9 mouse cellular contexts compared by ENCODE assay signal in the genomic region with DNA sequence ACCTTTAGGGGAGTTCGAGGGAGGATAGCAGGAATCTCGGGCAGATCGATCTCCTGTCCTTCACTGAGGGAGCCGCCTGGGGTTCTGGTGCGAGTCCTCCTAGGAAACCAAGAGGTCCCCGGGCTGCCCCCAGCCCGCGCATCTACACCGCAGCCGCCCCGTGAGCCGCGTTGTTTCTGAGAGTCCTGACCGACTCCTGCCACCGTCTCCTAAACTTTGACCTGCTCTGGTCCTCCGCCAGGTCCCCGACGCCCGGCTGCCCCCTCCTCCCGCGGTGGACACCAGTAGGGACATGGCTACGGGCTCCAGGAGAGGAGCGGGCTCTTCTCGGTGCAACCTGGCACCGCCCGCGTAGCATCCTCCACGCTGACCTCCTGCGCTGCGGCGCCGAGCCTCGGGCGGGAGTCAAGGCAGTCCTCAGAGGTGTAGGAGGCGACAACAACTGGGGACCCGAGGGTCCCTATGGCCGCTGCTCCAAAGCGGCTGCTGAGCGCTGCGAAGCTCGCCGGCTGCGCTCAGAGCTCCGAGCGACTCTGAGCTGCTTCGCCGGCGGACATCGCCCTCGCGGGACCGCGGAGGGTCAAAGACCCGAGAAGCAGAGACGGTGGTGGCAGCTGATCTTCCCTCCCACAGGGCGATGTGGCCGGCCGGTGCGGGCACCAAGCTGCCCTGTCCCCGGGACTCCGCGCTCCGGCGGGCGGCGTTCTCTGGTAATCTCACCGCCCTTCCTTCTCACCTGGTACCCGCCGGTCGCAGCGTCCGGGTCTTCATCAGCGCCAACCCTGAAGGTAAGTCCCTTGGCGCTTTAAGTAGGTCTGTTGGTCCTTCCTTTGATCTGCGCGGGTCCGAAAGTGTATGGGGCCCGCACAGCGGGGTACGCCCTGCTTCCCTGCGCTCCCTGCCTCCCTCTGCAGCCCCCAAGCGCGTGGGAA. TPM values are rescaled to one million over a fixed set of nuclear protein-coding genes. Genes with fewer than 3 reads are reported as not detected.
DNase-seq lines count a peak whose midpoint lies in the region; ATAC-seq lines count a peak whose summit lies in the region.
"Had no signal": no experiment of that assay in that cellular context is flagged by ENCODE, and none has a peak within 500 bp of the region (broad histone marks: within the 10 kb centered on the region; RNA-seq: fewer than 3 reads in every experiment).

No protein-coding gene starts in this region.

- 1% methylated on average over 83 of the region's 83 CpGs for WGBS in heart, embryonic 12.5 days
- WGBS in hindbrain, embryonic 16.5 days, result under 1% methylated on average over 61 of the region's 83 CpGs
- WGBS in limb, embryonic 11.5 days, result under 1% methylated on average over 83 of the region's 83 CpGs

- H3K36me3 ChIP-seq in heart, embryonic 12.5 days, result no peaks in the 10 kb centered on the region
- no peaks in the 10 kb centered on the region for H3K36me3 ChIP-seq in hindbrain, embryonic 16.5 days (ENCODE audit: control insufficient read depth, insufficient read depth, low read length)
- no peaks in the 10 kb centered on the region for H3K36me3 ChIP-seq in limb, embryonic 11.5 days (ENCODE audit: control insufficient read depth, insufficient read depth, low read length)

- ATAC-seq in heart, embryonic 12.5 days (ENCODE audit: insufficient number of reproducible peaks, low FRiP score), result peak; percentile 53
- peak; percentile 77 for ATAC-seq in hindbrain, embryonic 16.5 days
- peak; percentile 54; the same call in 1 of the 2 replicates for ATAC-seq in limb, embryonic 11.5 days (ENCODE audit: insufficient number of reproducible peaks, low FRiP score, low TSS enrichment, low read depth)

- H3K4me2 ChIP-seq in heart, embryonic 12.5 days, result peak overlapping the region; percentile 95
- H3K4me2 ChIP-seq in hindbrain, embryonic 16.5 days (ENCODE audit: low read length), result peak overlapping the region; percentile 94
- peak overlapping the region; percentile 90 for H3K4me2 ChIP-seq in limb, embryonic 11.5 days (ENCODE audit: low read depth, severe bottlenecking)

- H3K9ac ChIP-seq in heart, embryonic 12.5 days, result peak overlapping the region; percentile 41
- H3K9ac ChIP-seq in hindbrain, embryonic 16.5 days (ENCODE audit: low read depth, low read length), result peak overlapping the region; percentile 77
- peak overlapping the region; percentile 27; the same call in 1 of the 2 replicates for H3K9ac ChIP-seq in limb, embryonic 11.5 days (ENCODE audit: low read length)

- DNase-seq in heart, postnatal 36 days, result no peak
- peak; percentile 29 for DNase-seq in embryo, embryonic 10 days (ENCODE audit: low spot score)
- peak; percentile 48 for DNase-seq in limb, embryonic 11.5 days (ENCODE audit: low spot score)
- DNase-seq in retina, embryonic 14.5 days (ENCODE audit: low spot score), result peak; percentile 56
- no peak for DNase-seq in thymus, postnatal 36 days
- no peak for DNase-seq in gastrocnemius, postnatal 25 days

- peaks cover 8% of the 10 kb centered on the region for H3K4me1 ChIP-seq in heart, embryonic 12.5 days (replicated peaks)
- no peaks in the 10 kb centered on the region for H3K4me1 ChIP-seq in hindbrain, embryonic 16.5 days (ENCODE audit: control insufficient read depth, insufficient read depth, low read depth, low read length)
- H3K4me1 ChIP-seq in limb, embryonic 11.5 days (ENCODE audit: control insufficient read depth, insufficient read depth, low read length), result no peaks in the 10 kb centered on the region

- intact Hi-C loops in heart, postnatal 36 days (cut with DNase I), result no loop called here

- no peak overlapping the region for H3K27ac ChIP-seq in heart, embryonic 12.5 days (ENCODE audit: poor library complexity, severe bottlenecking)
- H3K27ac ChIP-seq in hindbrain, embryonic 16.5 days (ENCODE audit: low read depth, low read length), result peak overlapping the region; percentile 21; the same call in 1 of the 2 replicates
- H3K27ac ChIP-seq in limb, embryonic 11.5 days (replicated peaks; ENCODE audit: low read depth, low read length), result no peak overlapping the region

- peak overlapping the region; percentile 54 for H3K4me3 ChIP-seq in heart, embryonic 12.5 days
- peak overlapping the region; percentile 60 for H3K4me3 ChIP-seq in hindbrain, embryonic 16.5 days (ENCODE audit: low read length)
- H3K4me3 ChIP-seq in limb, embryonic 11.5 days (ENCODE audit: low read depth, low read length), result peak overlapping the region; percentile 45

- peaks cover 52% of the 10 kb centered on the region for H3K27me3 ChIP-seq in heart, embryonic 12.5 days (replicated peaks)
- H3K27me3 ChIP-seq in hindbrain, embryonic 16.5 days (replicated peaks; ENCODE audit: control insufficient read depth, insufficient read depth, low read length), result no peaks in the 10 kb centered on the region
- H3K27me3 ChIP-seq in limb, embryonic 11.5 days (ENCODE audit: control insufficient read depth, insufficient read depth, low read length), result peaks cover 35% of the 10 kb centered on the region

- H3K9me3 ChIP-seq in heart, embryonic 12.5 days (replicated peaks), result no peaks in the 10 kb centered on the region
- H3K9me3 ChIP-seq in hindbrain, embryonic 16.5 days (ENCODE audit: control insufficient read depth, low read length), result no peaks in the 10 kb centered on the region
- no peaks in the 10 kb centered on the region for H3K9me3 ChIP-seq in limb, embryonic 11.5 days (ENCODE audit: control insufficient read depth, low read length)

RNA-seq across cellular contexts. Expression of a gene that starts 0.9 kb away (rescaled TPM):
- 0.11 TPM in 1 of 2 replicates, not detected in the other for polyA plus RNA-seq in heart, embryonic 12.5 days (2016; fragmentation: Nextera tagmentation; extraction: Ambion mirVana)
- total RNA-seq in heart, postnatal 36 days (2021), result not detected
- polyA plus RNA-seq in hindbrain, embryonic 16.5 days (2015; fragmentation: Nextera tagmentation; extraction: Ambion mirVana), result 12.1 and 12.6 TPM in 2 replicates
- polyA plus RNA-seq in limb, embryonic 11.5 days (2014; fragmentation: Nextera tagmentation; extraction: Ambion mirVana), result 0.15 TPM in 1 of 2 replicates, not detected in the other
- total RNA-seq in gastrocnemius, postnatal 25 days (2021), result not detected
- total RNA-seq: MEL had no signal

Comparison
In these comparisons a context has a peak if more than half of its experiments do, and no peak if none do; other contexts are left out.
1. H3K9ac ChIP-seq: peak in every context shown above with its lines; median percentile 77 in hindbrain, embryonic 16.5 days; 41 in heart, embryonic 12.5 days; 27 in limb, embryonic 11.5 days.
2. DNase-seq: peak in embryo, embryonic 10 days (single experiment), limb, embryonic 11.5 days (single experiment) and retina, embryonic 14.5 days (single experiment); none in heart, postnatal 36 days (0 of 2), thymus, postnatal 36 days (0 of 2) and gastrocnemius, postnatal 25 days (single experiment).
3. RNA of a gene that starts 0.9 kb away (polyA plus RNA-seq): 12.1 to 12.6 TPM in hindbrain, embryonic 16.5 days; 0.15 TPM in limb, embryonic 11.5 days and 0.11 TPM in heart, embryonic 12.5 days; every median in the first group is over 10 times any median in the second.
4. Peak in every context shown above with its lines, with median percentiles within 50 percentile points of each other: ATAC-seq, H3K4me2 ChIP-seq and H3K4me3 ChIP-seq.